Mouse (Mus musculus): ENCODE results near the gene Fhad1.

The Fhad1 gene

GRCm38 (mm10) chr4:141930001-141930400 is 84.9 kb downstream of the Fhad1 start:
- no peak for DNase-seq (ENCODE audit: low read depth)

GRCm38 (mm10) chr4:141928881-141929281 is 86.0 kb downstream of the Fhad1 start:
- no peak for DNase-seq (ENCODE audit: low read depth)

GRCm38 (mm10) chr4:141925781-141926345 is 89.0 kb downstream of the Fhad1 start:
- no peak for DNase-seq (ENCODE audit: low read depth)

- no peak for DNase-seq (ENCODE audit: low read depth)
Observed at GRCm38 (mm10) chr4:141923961-141924360, 90.9 kb downstream of the Fhad1 start.

- no peak for DNase-seq (ENCODE audit: low read depth)
Observed at GRCm38 (mm10) chr4:141920391-141920790, 94.5 kb downstream of the Fhad1 start.

- no peak for DNase-seq (ENCODE audit: low read depth)
Observed at GRCm38 (mm10) chr4:141917735-141918419, 97.0 kb downstream of the Fhad1 start.

- no peak for DNase-seq (ENCODE audit: low read depth)
Observed at GRCm38 (mm10) chr4:141914040-141914439, 100.8 kb downstream of the Fhad1 start.

- DNase-seq (ENCODE audit: low read depth): no peak
Observed at GRCm38 (mm10) chr4:141913201-141913993, 101.5 kb downstream of the Fhad1 start.

GRCm38 (mm10) chr4:141904710-141905109 is 110.2 kb downstream of the Fhad1 start:
- no peak for DNase-seq (ENCODE audit: low read depth)

- no peak for DNase-seq (ENCODE audit: low read depth)
Observed at GRCm38 (mm10) chr4:141902479-141902858, 112.4 kb downstream of the Fhad1 start.

- DNase-seq (ENCODE audit: low read depth): no peak
Observed at GRCm38 (mm10) chr4:141901711-141902478, 113.0 kb downstream of the Fhad1 start.

- DNase-seq (ENCODE audit: low read depth): no peak
Observed at GRCm38 (mm10) chr4:141900421-141900820, 114.5 kb downstream of the Fhad1 start.

- no peak for DNase-seq (ENCODE audit: low read depth)
Observed at GRCm38 (mm10) chr4:141899936-141900335, 114.9 kb downstream of the Fhad1 start.

GRCm38 (mm10) chr4:141898905-141899304 is 116.0 kb downstream of the Fhad1 start:
- DNase-seq (ENCODE audit: low read depth): no peak

GRCm38 (mm10) chr4:141897838-141898237 is 117.0 kb downstream of the Fhad1 start:
- DNase-seq (ENCODE audit: low read depth): no peak

- DNase-seq (ENCODE audit: low read depth): no peak
Observed at GRCm38 (mm10) chr4:141897225-141897624, 117.7 kb downstream of the Fhad1 start.

- no peak for DNase-seq (ENCODE audit: low read depth)
Observed at GRCm38 (mm10) chr4:141895772-141896171, 119.1 kb downstream of the Fhad1 start.

GRCm38 (mm10) chr4:141893157-141893784 is 121.6 kb downstream of the Fhad1 start:
- DNase-seq (ENCODE audit: low read depth): no peak

GRCm38 (mm10) chr4:141886385-141886968 is 128.4 kb downstream of the Fhad1 start:
- DNase-seq (ENCODE audit: low read depth): no peak

- DNase-seq (ENCODE audit: low read depth): no peak
Observed at GRCm38 (mm10) chr4:141885451-141885850, 129.4 kb downstream of the Fhad1 start.

- DNase-seq (ENCODE audit: low read depth): no peak
Observed at GRCm38 (mm10) chr4:141882858-141883257, 132.0 kb downstream of the Fhad1 start.

Data from c-Kit-positive CD71-positive TER-119-negative erythroid progenitor cells, embryonic 14.5 days (primary cell).